Mouse (Mus musculus) MEL (cell line): ENCODE data around the gene Rnase10.

Experiments used
- CHD2 ChIP-seq: IDR thresholded peaks from 2 replicates; pipeline ENCODE4 v1.6.1; 2011; ENCODE audit warnings: low read length, improper control_type of control experiment
- CTCF ChIP-seq, 3 experiments: IDR thresholded peaks in 2 of 3; conservative IDR thresholded peaks in 1 of 3; 2 replicates each; pipeline ENCODE4 v1.5.1; 2011 to 2012; ENCODE audit warnings: low read length in 3 of 3, low read depth in 2 of 3, mild to moderate bottlenecking in 2 of 3, improper control_type of control experiment in 1 of 3, inconsistent platforms in 1 of 3, mixed read lengths in 1 of 3, moderate library complexity in 1 of 3; ENCODE audit not compliant: control insufficient read depth in 1 of 3, insufficient read depth in 1 of 3, poor library complexity in 1 of 3, severe bottlenecking in 1 of 3
- HCFC1 ChIP-seq: IDR thresholded peaks from 2 replicates; pipeline ENCODE4 v1.6.1; 2012; ENCODE audit warnings: low read depth, mild to moderate bottlenecking, inconsistent platforms, low read length, improper control_type of control experiment, moderate library complexity
- MAX ChIP-seq: IDR thresholded peaks from 2 replicates; pipeline ENCODE4 v1.6.1; 2011; ENCODE audit warnings: low read length, improper control_type of control experiment
- MAZ ChIP-seq: IDR thresholded peaks from 2 replicates; pipeline ENCODE4 v1.6.1; 2012; ENCODE audit warnings: low read depth, mild to moderate bottlenecking, inconsistent platforms, low read length, improper control_type of control experiment
- MEF2A ChIP-seq: IDR thresholded peaks from 2 replicates; pipeline ENCODE4 v1.6.1; 2014; ENCODE audit warnings: low read depth, mild to moderate bottlenecking, inconsistent platforms, low read length, improper control_type of control experiment; ENCODE audit not compliant: poor library complexity, insufficient replicate concordance, severe bottlenecking; ENCODE audit errors: extremely low read depth
- NRF1 ChIP-seq: IDR thresholded peaks from 2 replicates; pipeline ENCODE4 v1.6.1; 2014; ENCODE audit warnings: low read depth, mild to moderate bottlenecking, inconsistent platforms, low read length, improper control_type of control experiment, moderate library complexity; ENCODE audit not compliant: poor library complexity, insufficient read depth, severe bottlenecking
- POLR2A ChIP-seq, 2 experiments: IDR thresholded peaks; 2 replicates each; pipeline ENCODE4 v1.6.1; 2011 to 2012; ENCODE audit warnings: low read length in 2 of 2, mild to moderate bottlenecking in 2 of 2, control low read depth in 1 of 2, improper control_type of control experiment in 1 of 2, low read depth in 1 of 2, moderate library complexity in 1 of 2; ENCODE audit not compliant: control insufficient read depth in 1 of 2, insufficient read depth in 1 of 2, poor library complexity in 1 of 2
- RAD21 ChIP-seq: IDR thresholded peaks from 2 replicates; pipeline ENCODE4 v1.6.1; 2011; ENCODE audit warnings: mild to moderate bottlenecking, low read depth, low read length, improper control_type of control experiment
- RCOR1 ChIP-seq: IDR thresholded peaks from 2 replicates; pipeline ENCODE4 v1.6.1; 2012; ENCODE audit warnings: low read depth, mild to moderate bottlenecking, inconsistent platforms, low read length, improper control_type of control experiment
- SIN3A ChIP-seq: IDR thresholded peaks from 2 replicates; pipeline ENCODE4 v1.6.1; 2012; ENCODE audit warnings: low read length, improper control_type of control experiment, inconsistent platforms
- ZKSCAN1 ChIP-seq: IDR thresholded peaks from 2 replicates; pipeline ENCODE4 v1.6.1; 2012; ENCODE audit warnings: low read depth, mild to moderate bottlenecking, inconsistent platforms, low read length, improper control_type of control experiment, moderate library complexity
- ZMIZ1 ChIP-seq: IDR thresholded peaks from 2 replicates; pipeline ENCODE4 v1.6.1; 2012; ENCODE audit warnings: low read depth, mild to moderate bottlenecking, inconsistent platforms, low read length, improper control_type of control experiment, moderate library complexity

DNA sequence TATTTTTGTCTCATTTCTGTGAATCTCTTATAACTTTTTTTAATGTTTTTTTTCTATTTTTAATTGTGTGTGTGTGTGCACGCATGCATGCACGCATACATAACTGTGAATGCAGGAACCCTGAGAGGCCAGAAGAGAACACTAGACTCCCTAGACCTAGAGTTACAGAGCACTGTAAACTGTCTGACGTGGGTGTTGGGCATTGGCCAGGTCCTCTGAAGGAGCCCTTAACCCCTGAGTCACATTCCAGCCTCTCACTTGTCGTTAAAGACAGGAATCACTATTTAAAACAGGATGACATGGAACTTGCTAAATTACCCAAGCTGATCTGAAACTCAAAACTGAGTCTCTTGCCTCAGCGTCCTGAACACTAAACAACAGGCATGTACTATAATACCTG is 44.4 kb downstream of the Rnase10 start:
- no peak for TF ChIP-seq CHD2
- TF ChIP-seq POLR2A (IDR thresholded peaks at IDR 0.05; ENCODE audit: control insufficient read depth in 1 of 2, insufficient read depth in 1 of 2, low read depth in 1 of 2, low read length in 2 of 2, poor library complexity in 1 of 2): no peak
- TF ChIP-seq MAZ: no peak
- TF ChIP-seq ZKSCAN1: no peak
- no peak for TF ChIP-seq RAD21
- TF ChIP-seq NRF1: no peak
- TF ChIP-seq CTCF (IDR thresholded peaks at IDR 0.05 in 2 of 3, conservative IDR thresholded peaks at IDR 0.05 in 1 of 3; ENCODE audit: control insufficient read depth in 1 of 3, insufficient read depth in 1 of 3, low read depth in 2 of 3, low read length in 3 of 3, poor library complexity in 1 of 3, severe bottlenecking in 1 of 3): no peak
- no peak for TF ChIP-seq MAX
- TF ChIP-seq SIN3A: no peak
- no peak for TF ChIP-seq MEF2A
- TF ChIP-seq HCFC1: no peak
- TF ChIP-seq ZMIZ1: no peak
- no peak for TF ChIP-seq RCOR1
